33 mouse cellular contexts compared by ENCODE assay signal in genomic region chr1:160238852-160239443, GRCm38 (mm10).
"Had no signal": no experiment of that assay in that cellular context is flagged by ENCODE, and none has a peak within 500 bp of the region (broad histone marks: within the 10 kb centered on the region; RNA-seq: fewer than 3 reads in every experiment).

No protein-coding gene starts in this region.

- H3K4me3 ChIP-seq: heart, embryonic 10.5 days; heart, embryonic 12.5 days; heart, embryonic 13.5 days; heart, embryonic 15.5 days; hindbrain, embryonic 10.5 days; hindbrain, embryonic 12.5 days; hindbrain, embryonic 13.5 days; hindbrain, embryonic 15.5 days; kidney, embryonic 15.5 days; layer of hippocampus, adult 2 months had no signal

- H3K4me2 ChIP-seq: heart, embryonic 11.5 days; heart, embryonic 12.5 days; heart, embryonic 13.5 days; heart, embryonic 15.5 days; hindbrain, embryonic 12.5 days; hindbrain, embryonic 13.5 days; hindbrain, embryonic 14.5 days; hindbrain, embryonic 15.5 days; kidney, embryonic 15.5 days had no signal

- H3K9ac ChIP-seq: heart, embryonic 12.5 days; heart, embryonic 13.5 days; heart, embryonic 15.5 days; hindbrain, embryonic 12.5 days; hindbrain, embryonic 13.5 days; hindbrain, embryonic 14.5 days; hindbrain, embryonic 15.5 days; kidney, embryonic 15.5 days had no signal

- H3K36me3 ChIP-seq: heart, embryonic 10.5 days; heart, embryonic 15.5 days; hindbrain, embryonic 10.5 days; hindbrain, embryonic 12.5 days; kidney, embryonic 15.5 days had no signal

- H3K9me3 ChIP-seq: heart, embryonic 10.5 days; heart, embryonic 13.5 days; heart, embryonic 15.5 days; hindbrain, embryonic 12.5 days; hindbrain, embryonic 13.5 days; hindbrain, embryonic 15.5 days; kidney, embryonic 15.5 days had no signal

- H3K27ac ChIP-seq: heart, embryonic 10.5 days; heart, embryonic 13.5 days; heart, embryonic 15.5 days; hindbrain, embryonic 10.5 days; hindbrain, embryonic 12.5 days; hindbrain, embryonic 13.5 days; hindbrain, embryonic 14.5 days; hindbrain, embryonic 15.5 days; hindbrain, postnatal 0 days; kidney, embryonic 15.5 days; kidney, postnatal 0 days had no signal

- ATAC-seq: hindbrain, embryonic 16.5 days; hindbrain, postnatal 0 days; inflammation-experienced regulatory T-cells, adult 6 months; intestine, embryonic 16.5 days had no signal

- H3K4me1 ChIP-seq: heart, embryonic 10.5 days; heart, embryonic 12.5 days; heart, embryonic 15.5 days; hindbrain, embryonic 10.5 days; hindbrain, embryonic 12.5 days; hindbrain, embryonic 13.5 days; hindbrain, embryonic 15.5 days; kidney, embryonic 15.5 days had no signal

- DNase-seq: heart, postnatal 10 days; heart, postnatal 14 days; heart, postnatal 36 days; heart, postnatal 4 days; kidney, adult 11 months; kidney, adult 18-20 months; kidney, adult 2 months; kidney, adult 8-10 months; kidney, adult 9 months; kidney, postnatal 10 days; kidney, postnatal 14 days; kidney, postnatal 25 days; kidney, postnatal 36 days; kidney, postnatal 4 days; layer of hippocampus, adult 9-11 months; layer of hippocampus, postnatal 36 days had no signal

- H3K27me3 ChIP-seq: heart, embryonic 12.5 days; heart, embryonic 13.5 days; heart, embryonic 15.5 days; hindbrain, embryonic 12.5 days; hindbrain, embryonic 13.5 days; hindbrain, embryonic 15.5 days; kidney, embryonic 15.5 days had no signal
